Mouse (Mus musculus): ENCODE measurements at regions not wholly inside any gene's neighbourhood (a gene's known extent, or its start where the extent isn't known, plus 50 kb on each side); places are given as distances from the start of the nearest gene placed in this dataset.

GRCm38 (mm10) chr4:26695964-26696363, 349.3 kb upstream of the Manea start:
- H3K4me2 ChIP-seq (ENCODE audit: low read length), result no peak overlapping the region
- WGBS, result 74% methylated on average over 3 of the region's 3 CpGs
- no peak overlapping the region for H3K4me3 ChIP-seq (replicated peaks; ENCODE audit: low read depth, low read length)
- H3K27me3 ChIP-seq (ENCODE audit: control insufficient read depth, insufficient read depth, low read length), result no peaks in the 10 kb centered on the region
- no peaks in the 10 kb centered on the region for H3K9me3 ChIP-seq (ENCODE audit: control insufficient read depth, low read length)
- no peaks in the 10 kb centered on the region for H3K36me3 ChIP-seq (ENCODE audit: control insufficient read depth, insufficient read depth, low read length)
- H3K9ac ChIP-seq (replicated peaks; ENCODE audit: low read length), result no peak overlapping the region
- no peak overlapping the region for H3K27ac ChIP-seq (replicated peaks; ENCODE audit: low read depth, low read length)
- H3K4me1 ChIP-seq (ENCODE audit: control insufficient read depth, insufficient read depth, low read length), result no peaks in the 10 kb centered on the region
- no peak for ATAC-seq (ENCODE audit: low FRiP score, low TSS enrichment)
- no peak for DNase-seq

All from midbrain, embryonic 14.5 days (tissue).